Mouse (Mus musculus): ENCODE data around the gene Psmb3. TPM values are rescaled to one million over a fixed set of nuclear protein-coding genes. Genes with fewer than 3 reads are reported as not detected.
"Not testable (repeated sequence)": the region's sequence is repeated elsewhere in the genome, so short reads cannot be mapped to it uniquely, and the experiment has no call there.

The Psmb3 gene
- polyA plus RNA-seq (2014; fragmentation: Nextera tagmentation; extraction: Ambion mirVana): 545 and 553 TPM in 2 replicates

DNA sequence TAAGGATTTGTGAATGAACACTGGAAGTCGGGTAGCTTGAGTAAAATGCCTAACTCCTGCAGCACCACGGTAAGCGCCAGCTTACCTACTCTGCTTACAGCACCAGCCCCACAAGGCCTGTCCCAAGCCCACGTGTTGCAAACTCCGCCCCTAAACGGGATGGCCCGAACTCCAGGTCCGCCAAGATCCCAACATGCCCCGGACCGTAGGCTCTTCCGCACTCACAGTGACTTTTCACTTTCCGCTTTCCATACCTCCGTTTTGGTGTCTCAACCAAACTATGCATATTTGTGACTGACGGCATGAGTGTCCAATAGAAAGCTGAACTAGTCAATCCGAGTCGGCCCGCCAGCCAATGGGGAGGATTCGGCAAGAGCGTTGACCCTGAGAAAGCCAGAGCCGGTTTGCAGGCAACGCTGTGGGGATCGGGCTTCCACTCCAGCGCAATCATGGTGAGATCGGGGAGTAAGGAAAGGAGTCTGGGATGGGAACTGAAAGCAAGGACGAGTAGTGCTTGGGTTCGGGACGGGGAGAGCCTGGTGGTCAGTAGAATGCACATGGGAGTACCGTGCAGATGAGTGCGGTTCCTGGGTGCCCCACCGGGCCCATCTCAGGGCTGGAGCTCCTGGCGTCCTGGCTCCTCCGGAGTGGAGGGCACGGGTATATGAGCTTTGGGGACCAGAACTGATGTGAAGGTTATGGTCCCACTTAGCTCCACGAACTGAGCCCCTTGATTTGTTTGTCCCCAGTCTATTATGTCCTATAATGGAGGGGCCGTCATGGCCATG is at the start of gene Psmb3:
Psmb3 (plus strand) TSS at position 361 of the 788 bp plus-strand sequence.
- DNase-seq (ENCODE audit: low spot score): peak; percentile 95
- Histone ChIP-seq H3K4me2 (ENCODE audit: low read depth) (peak within 1 kb of the TSS; percentile 93), H3K9ac (ENCODE audit: low read length) (peak within 1 kb of the TSS; percentile 84), H3K4me3 (ENCODE audit: low read depth, low read length) (peak within 1 kb of the TSS; percentile 83), H3K36me3 (ENCODE audit: control insufficient read depth, insufficient read depth, low read length) (peaks cover 7% of the 10 kb centered on the region), H3K27me3 (ENCODE audit: control insufficient read depth, insufficient read depth, low read length) (no peaks in the 10 kb centered on the region), H3K4me1 (ENCODE audit: control insufficient read depth, insufficient read depth, low read length) (peaks cover 26% of the 10 kb centered on the region), H3K27ac (ENCODE audit: low read depth, low read length) (peak within 1 kb of the TSS; percentile 79), H3K9me3 (ENCODE audit: control insufficient read depth, low read length) (no peaks in the 10 kb centered on the region)
- ATAC-seq (ENCODE audit: insufficient read depth, low FRiP score, low TSS enrichment): peak; percentile 77
- WGBS: under 1% methylated on average over 35 of the region's 35 CpGs

DNA sequence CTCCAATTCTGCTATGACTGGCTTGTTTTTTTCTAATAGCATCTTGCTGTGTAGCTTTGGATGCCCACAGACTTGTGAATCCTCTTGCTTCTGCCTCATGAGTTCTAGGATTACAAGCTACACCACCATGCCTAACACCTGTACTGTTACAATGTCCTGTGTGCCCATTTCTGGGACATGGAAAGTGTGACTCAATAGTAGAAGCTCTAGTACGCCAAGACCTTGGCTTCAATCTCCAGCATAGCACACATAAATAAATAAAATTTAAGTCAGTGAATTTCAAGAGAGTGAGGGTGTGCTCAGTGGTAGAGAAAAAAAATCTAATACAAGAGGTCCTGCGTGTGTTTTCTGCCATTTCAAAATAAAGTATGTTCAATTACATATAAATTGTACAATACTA is 49.0 kb upstream of the Psmb3 start:
- Histone ChIP-seq H3K27ac (ENCODE audit: low read depth, low read length) (no peak overlapping the region), H3K9ac (ENCODE audit: low read length) (no peak overlapping the region), H3K36me3 (ENCODE audit: control insufficient read depth, insufficient read depth, low read length) (no peaks in the 10 kb centered on the region), H3K4me1 (ENCODE audit: control insufficient read depth, insufficient read depth, low read length) (no peaks in the 10 kb centered on the region), H3K9me3 (ENCODE audit: control insufficient read depth, low read length) (no peaks in the 10 kb centered on the region), H3K4me2 (ENCODE audit: low read depth) (no peak overlapping the region), H3K4me3 (ENCODE audit: low read depth, low read length) (no peak overlapping the region), H3K27me3 (ENCODE audit: control insufficient read depth, insufficient read depth, low read length) (no peaks in the 10 kb centered on the region)
- 92% methylated on average over 2 of the region's 2 CpGs for WGBS
- ATAC-seq (ENCODE audit: insufficient read depth, low FRiP score, low TSS enrichment) (no peak), DNase-seq (ENCODE audit: low spot score) (no peak)

DNA sequence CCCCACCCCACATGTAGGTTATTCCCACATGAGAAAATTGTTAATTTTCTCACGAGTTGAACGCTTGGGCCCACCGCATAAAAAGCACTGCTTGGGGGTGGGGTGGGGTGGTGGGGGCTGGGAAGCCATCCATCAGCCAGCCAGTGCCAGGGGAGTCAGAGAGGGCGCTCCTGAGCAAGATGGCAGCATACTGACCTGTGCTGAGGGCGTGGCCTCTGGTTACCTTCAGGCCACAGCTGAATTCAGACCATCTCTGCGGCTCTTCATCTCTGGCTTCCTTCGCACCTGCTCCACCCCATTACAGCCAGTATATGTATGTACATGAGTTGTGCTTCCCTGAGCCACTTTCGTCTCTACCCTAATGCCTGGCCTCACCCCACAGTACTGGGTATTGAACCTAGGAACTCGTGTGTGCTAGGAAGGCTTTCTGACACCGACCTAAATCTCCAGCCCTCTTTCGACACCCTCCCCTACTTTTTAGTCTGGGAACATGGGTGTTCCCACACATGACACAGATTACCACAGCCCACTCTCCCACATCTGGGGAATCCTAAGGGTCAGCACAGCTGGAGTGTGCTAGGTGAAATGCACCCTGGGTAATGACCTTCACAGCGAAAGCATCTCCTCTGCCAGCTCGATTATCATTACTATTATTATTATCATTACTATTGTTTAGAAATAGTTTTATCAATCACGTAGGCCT is 46.8 kb upstream of the Psmb3 start:
- no peaks in the 10 kb centered on the region for H3K9me3 ChIP-seq (ENCODE audit: control insufficient read depth, low read length)
- H3K27me3 ChIP-seq (ENCODE audit: control insufficient read depth, insufficient read depth, low read length): peaks cover 11% of the 10 kb centered on the region
- H3K4me2 ChIP-seq (ENCODE audit: low read depth): no peak overlapping the region
- ATAC-seq (ENCODE audit: insufficient read depth, low FRiP score, low TSS enrichment) (no peak), DNase-seq (ENCODE audit: low spot score) (no peak)
- H3K27ac ChIP-seq (ENCODE audit: low read depth, low read length): no peak overlapping the region
- 80% methylated on average over 14 of the region's 14 CpGs for WGBS
- peaks cover 11% of the 10 kb centered on the region for H3K4me1 ChIP-seq (ENCODE audit: control insufficient read depth, insufficient read depth, low read length)
- H3K36me3 ChIP-seq (ENCODE audit: control insufficient read depth, insufficient read depth, low read length): no peaks in the 10 kb centered on the region
- no peak overlapping the region for H3K9ac ChIP-seq (ENCODE audit: low read length)
- no peak overlapping the region for H3K4me3 ChIP-seq (ENCODE audit: low read depth, low read length)

DNA sequence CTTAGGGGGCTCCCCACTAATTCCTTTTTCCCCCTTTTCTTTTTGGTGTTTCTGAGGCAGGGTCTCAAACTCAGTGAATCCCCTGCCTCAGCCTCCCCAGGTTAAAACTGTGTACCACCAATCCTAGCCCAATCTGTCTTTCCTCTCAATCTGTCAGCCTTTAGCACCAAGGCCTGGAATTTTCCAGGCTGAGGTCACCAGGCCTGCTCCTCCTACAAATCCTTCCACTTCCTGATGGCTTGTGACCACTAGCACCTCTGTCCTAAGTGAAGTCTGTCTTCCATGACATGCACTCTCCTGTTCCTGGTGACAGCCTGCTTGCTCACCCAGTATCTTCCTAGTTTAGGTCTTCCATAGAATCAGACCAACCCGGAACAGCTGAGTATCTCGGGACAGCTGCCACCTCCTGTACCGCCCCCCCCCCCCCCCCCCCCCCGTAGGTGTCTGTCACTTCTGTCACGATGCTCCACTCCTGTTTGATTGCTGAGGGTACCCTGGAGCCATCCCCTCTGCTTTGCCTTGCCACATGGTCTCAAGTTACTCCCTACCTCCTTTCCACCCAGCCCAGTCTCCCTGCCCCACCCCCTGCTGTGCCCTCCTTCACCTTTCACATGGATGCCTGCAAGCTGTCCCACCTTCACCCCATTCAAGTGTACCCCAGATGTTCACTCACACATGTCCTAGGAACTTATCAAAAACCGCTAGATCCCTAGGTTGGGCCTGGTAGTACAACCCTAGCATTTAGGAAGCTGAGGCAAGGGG is 45.8 kb upstream of the Psmb3 start:
- ATAC-seq (ENCODE audit: insufficient read depth, low FRiP score, low TSS enrichment): no peak
- peaks cover 20% of the 10 kb centered on the region for H3K27me3 ChIP-seq (ENCODE audit: control insufficient read depth, insufficient read depth, low read length)
- no peak overlapping the region for H3K27ac ChIP-seq (ENCODE audit: low read depth, low read length)
- 38% methylated on average over 5 of the region's 6 CpGs for WGBS
- no peaks in the 10 kb centered on the region for H3K36me3 ChIP-seq (ENCODE audit: control insufficient read depth, insufficient read depth, low read length)
- DNase-seq (ENCODE audit: low spot score): no peak
- H3K4me3 ChIP-seq (ENCODE audit: low read depth, low read length): no peak overlapping the region
- H3K9ac ChIP-seq (ENCODE audit: low read length): no peak overlapping the region
- H3K4me1 ChIP-seq (ENCODE audit: control insufficient read depth, insufficient read depth, low read length): peaks cover 20% of the 10 kb centered on the region
- H3K9me3 ChIP-seq (ENCODE audit: control insufficient read depth, low read length): no peaks in the 10 kb centered on the region
- no peak overlapping the region for H3K4me2 ChIP-seq (ENCODE audit: low read depth)

DNA sequence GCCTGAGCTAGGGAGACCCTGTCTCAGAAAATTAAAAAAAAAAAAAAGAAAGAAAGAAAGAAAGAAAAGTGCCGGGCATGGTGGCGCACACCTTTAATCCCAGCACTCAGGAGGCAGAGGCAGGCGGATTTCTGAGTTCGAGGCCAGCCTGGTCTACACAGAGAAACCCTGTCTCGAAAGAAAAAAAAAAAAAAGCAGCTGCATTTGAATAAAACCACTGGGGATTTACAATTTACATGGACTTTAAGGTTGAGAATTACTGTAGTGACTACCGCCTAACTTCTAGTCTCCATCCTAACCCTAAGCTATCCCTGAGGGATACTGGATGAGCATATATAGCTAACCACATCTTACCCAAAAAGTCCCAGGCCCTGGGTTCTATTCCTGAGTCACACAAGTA is 45.2 kb upstream of the Psmb3 start:
- H3K9ac ChIP-seq (ENCODE audit: low read length); H3K36me3 ChIP-seq (ENCODE audit: control insufficient read depth, insufficient read depth, low read length); H3K27ac ChIP-seq (ENCODE audit: low read depth, low read length); H3K4me3 ChIP-seq (ENCODE audit: low read depth, low read length); H3K9me3 ChIP-seq (ENCODE audit: control insufficient read depth, low read length); ATAC-seq (ENCODE audit: insufficient read depth, low FRiP score, low TSS enrichment); H3K4me2 ChIP-seq (ENCODE audit: low read depth); DNase-seq (ENCODE audit: low spot score): not testable (repeated sequence)
- WGBS: 90% methylated on average over 6 of the region's 6 CpGs
- Histone ChIP-seq H3K4me1 (ENCODE audit: control insufficient read depth, insufficient read depth, low read length) (peaks cover 20% of the 10 kb centered on the region), H3K27me3 (ENCODE audit: control insufficient read depth, insufficient read depth, low read length) (peaks cover 23% of the 10 kb centered on the region)

DNA sequence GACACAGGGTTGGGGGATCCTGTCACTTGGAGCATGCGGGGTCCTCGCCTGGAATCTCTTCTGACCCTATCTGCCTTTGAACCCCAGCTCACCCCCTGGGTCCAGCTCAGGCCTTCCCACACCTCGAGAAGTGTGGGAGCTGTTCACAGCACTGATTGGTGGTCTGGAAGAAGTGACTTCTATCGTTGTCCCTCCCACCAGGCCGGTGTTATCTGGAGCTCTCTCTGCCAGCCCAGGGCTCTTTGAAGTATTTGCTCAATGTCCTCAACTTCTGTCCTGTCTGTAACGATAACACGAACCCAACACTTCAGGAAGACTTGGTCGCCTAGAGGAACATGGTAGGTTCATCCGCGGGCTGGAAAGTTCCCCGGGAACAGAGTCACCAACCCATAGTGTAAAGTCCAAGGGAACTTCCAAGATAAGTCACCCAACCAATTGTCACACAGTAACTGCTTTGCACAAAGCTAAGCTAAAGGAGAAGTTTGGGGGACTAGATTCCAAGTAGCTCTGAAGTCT is 44.4 kb upstream of the Psmb3 start:
- H3K4me1 ChIP-seq (ENCODE audit: control insufficient read depth, insufficient read depth, low read length): peaks cover 20% of the 10 kb centered on the region
- no peak overlapping the region for H3K9ac ChIP-seq (ENCODE audit: low read length)
- H3K27me3 ChIP-seq (ENCODE audit: control insufficient read depth, insufficient read depth, low read length): peaks cover 23% of the 10 kb centered on the region
- ATAC-seq (ENCODE audit: insufficient read depth, low FRiP score, low TSS enrichment) (no peak), DNase-seq (ENCODE audit: low spot score) (no peak)
- H3K9me3 ChIP-seq (ENCODE audit: control insufficient read depth, low read length): no peaks in the 10 kb centered on the region
- WGBS: 69% methylated on average over 11 of the region's 11 CpGs
- no peak overlapping the region for H3K4me2 ChIP-seq (ENCODE audit: low read depth)
- H3K4me3 ChIP-seq (ENCODE audit: low read depth, low read length): 0 out of 2 replicates have a peak overlapping the region, but pooled peaks have one; percentile 78
- no peak overlapping the region for H3K27ac ChIP-seq (ENCODE audit: low read depth, low read length)
- no peaks in the 10 kb centered on the region for H3K36me3 ChIP-seq (ENCODE audit: control insufficient read depth, insufficient read depth, low read length)

DNA sequence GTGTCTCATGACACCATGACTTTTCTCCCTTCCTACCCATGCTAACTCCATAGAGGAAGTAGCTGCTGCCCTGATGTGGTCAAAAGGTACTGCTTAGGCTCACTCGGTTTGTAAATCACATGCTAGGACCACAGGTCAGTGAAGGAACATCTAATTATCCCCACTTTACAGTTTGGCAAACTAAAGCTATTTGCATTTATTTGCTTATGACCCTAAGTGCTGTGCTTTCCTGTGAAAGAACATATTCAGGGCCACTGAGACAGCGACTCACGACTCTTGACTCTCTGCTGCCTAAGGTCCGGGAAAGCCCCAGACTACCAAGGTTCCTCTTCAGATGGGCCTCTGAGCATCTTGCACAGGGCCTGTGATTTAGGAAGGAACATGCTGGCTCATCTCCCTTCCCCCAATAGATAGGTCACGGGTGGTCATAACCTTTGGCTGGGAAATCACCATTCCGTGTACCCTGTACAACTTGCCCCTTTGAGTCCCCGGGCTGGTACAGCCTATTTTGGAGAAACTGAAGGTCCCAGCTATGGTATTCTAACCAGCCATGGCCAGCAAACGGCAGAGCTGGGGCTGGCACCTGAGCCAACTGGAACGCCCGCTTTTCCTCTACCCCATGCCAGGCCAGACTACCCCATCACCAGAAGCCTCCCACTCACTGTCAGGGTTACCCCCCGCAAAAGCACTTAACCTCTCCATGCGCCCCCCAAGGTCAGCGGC is 43.8 kb upstream of the Psmb3 start:
- Histone ChIP-seq H3K4me3 (ENCODE audit: low read depth, low read length) (peak overlapping the region; percentile 78), H3K4me2 (ENCODE audit: low read depth) (peak overlapping the region; percentile 85), H3K27ac (ENCODE audit: low read depth, low read length) (no peak overlapping the region), H3K9me3 (ENCODE audit: control insufficient read depth, low read length) (no peaks in the 10 kb centered on the region), H3K36me3 (ENCODE audit: control insufficient read depth, insufficient read depth, low read length) (no peaks in the 10 kb centered on the region), H3K4me1 (ENCODE audit: control insufficient read depth, insufficient read depth, low read length) (peaks cover 20% of the 10 kb centered on the region), H3K27me3 (ENCODE audit: control insufficient read depth, insufficient read depth, low read length) (peaks cover 23% of the 10 kb centered on the region), H3K9ac (ENCODE audit: low read length) (peak overlapping the region; percentile 79)
- WGBS: 8% methylated on average over 13 of the region's 13 CpGs
- DNase-seq (ENCODE audit: low spot score): no peak
- ATAC-seq (ENCODE audit: insufficient read depth, low FRiP score, low TSS enrichment): no peak

All from neural tube, embryonic 11.5 days (tissue).